In the genomic region with DNA sequence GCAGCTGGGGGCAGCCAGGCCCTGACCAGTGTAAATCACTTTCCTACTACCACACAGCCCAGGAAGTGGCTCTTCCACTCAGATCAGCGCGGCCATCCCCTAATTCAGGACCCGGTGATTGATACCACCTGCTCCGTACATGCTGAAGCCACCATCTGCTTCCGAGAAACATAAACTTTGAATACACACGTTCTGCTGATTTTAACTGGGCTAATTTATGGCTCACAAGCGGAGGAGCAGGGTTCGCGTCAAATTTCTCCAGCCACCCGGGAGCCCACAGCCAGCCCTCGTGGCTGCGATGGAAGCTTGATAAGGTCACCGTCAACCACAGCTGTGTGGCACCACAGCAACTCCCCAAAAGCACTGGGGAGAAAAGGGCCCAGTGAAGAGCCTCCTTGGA, we compare ENCODE assay signal across 13 mouse cellular contexts.
DNase-seq lines count a peak whose midpoint lies in the region; ATAC-seq lines count a peak whose summit lies in the region.
"Had no signal": no experiment of that assay in that cellular context is flagged by ENCODE, and none has a peak within 500 bp of the region (broad histone marks: within the 10 kb centered on the region; RNA-seq: fewer than 3 reads in every experiment).

No protein-coding gene starts in this region.

- no peak overlapping the region for H3K9ac ChIP-seq in kidney, embryonic 16.5 days (replicated peaks; ENCODE audit: low read length)
- no peak overlapping the region for H3K9ac ChIP-seq in embryonic facial prominence, embryonic 11.5 days (replicated peaks; ENCODE audit: low read length)
- no peak overlapping the region; the same call in 1 of the 2 replicates for H3K9ac ChIP-seq in limb, embryonic 12.5 days (replicated peaks)
- H3K9ac ChIP-seq in forebrain, embryonic 13.5 days, result no peak overlapping the region
- H3K9ac ChIP-seq: embryonic facial prominence, embryonic 15.5 days; stomach, embryonic 15.5 days had no signal

- 10% methylated on average over 13 of the region's 13 CpGs for WGBS in kidney, embryonic 16.5 days
- 28% methylated on average over 13 of the region's 13 CpGs for WGBS in embryonic facial prominence, embryonic 11.5 days
- 6% methylated on average over 13 of the region's 13 CpGs for WGBS in limb, embryonic 12.5 days
- WGBS in forebrain, embryonic 13.5 days, result 72% methylated on average over 13 of the region's 13 CpGs

- peaks cover 34% of the 10 kb centered on the region for H3K4me1 ChIP-seq in kidney, embryonic 16.5 days (ENCODE audit: insufficient read depth, low read length)
- H3K4me1 ChIP-seq in embryonic facial prominence, embryonic 11.5 days (ENCODE audit: control insufficient read depth, insufficient read depth, low read length), result peaks cover 4% of the 10 kb centered on the region; the same call in 1 of the 2 replicates
- peaks cover 41% of the 10 kb centered on the region for H3K4me1 ChIP-seq in limb, embryonic 12.5 days (replicated peaks)
- H3K4me1 ChIP-seq in forebrain, embryonic 13.5 days, result peaks cover 11% of the 10 kb centered on the region

- H3K9me3 ChIP-seq in kidney, embryonic 16.5 days (ENCODE audit: low read length), result no peaks in the 10 kb centered on the region
- H3K9me3 ChIP-seq in embryonic facial prominence, embryonic 11.5 days (replicated peaks; ENCODE audit: control insufficient read depth, low read length), result no peaks in the 10 kb centered on the region
- H3K9me3 ChIP-seq in limb, embryonic 12.5 days, result no peaks in the 10 kb centered on the region
- H3K9me3 ChIP-seq in forebrain, embryonic 13.5 days (replicated peaks), result no peaks in the 10 kb centered on the region
- H3K9me3 ChIP-seq: embryonic facial prominence, embryonic 15.5 days; stomach, embryonic 15.5 days had no signal

- DNase-seq in kidney, postnatal 25 days, result no peak
- DNase-seq in embryonic facial prominence, embryonic 11.5 days (ENCODE audit: low spot score), result peak; percentile 75
- no peak for DNase-seq in frontal cortex, postnatal 25 days (ENCODE audit: low spot score in 2 of 2)
- DNase-seq in right cerebral cortex, postnatal 14 days, result no peak
- DNase-seq: cerebellum, adult 11-12 months had no signal

- ATAC-seq in kidney, embryonic 16.5 days (ENCODE audit: low FRiP score, low TSS enrichment), result peak; percentile 91
- ATAC-seq in common myeloid progenitor, adult 5-6 weeks (replicated peaks; ENCODE audit: low read depth, poor library complexity, severe bottlenecking), result peak; percentile 42; the same call in 1 of the 2 replicates
- ATAC-seq in embryonic facial prominence, embryonic 11.5 days (replicated peaks; ENCODE audit: insufficient number of reproducible peaks, low FRiP score, low TSS enrichment, low read depth), result no peak
- no peak for ATAC-seq in limb, embryonic 12.5 days (ENCODE audit: insufficient number of reproducible peaks, insufficient read depth, low FRiP score, low TSS enrichment, low read depth)
- no peak for ATAC-seq in forebrain, embryonic 13.5 days
- ATAC-seq: forebrain, embryonic 16.5 days; hindbrain, postnatal 0 days had no signal

- H3K4me3 ChIP-seq in kidney, embryonic 16.5 days (ENCODE audit: low read length), result no peak overlapping the region
- no peak overlapping the region for H3K4me3 ChIP-seq in embryonic facial prominence, embryonic 11.5 days (ENCODE audit: low read depth, low read length)
- H3K4me3 ChIP-seq in limb, embryonic 12.5 days (replicated peaks), result no peak overlapping the region
- no peak overlapping the region for H3K4me3 ChIP-seq in forebrain, embryonic 13.5 days
- H3K4me3 ChIP-seq: embryonic facial prominence, embryonic 15.5 days; stomach, embryonic 15.5 days had no signal

- no peaks in the 10 kb centered on the region for H3K36me3 ChIP-seq in kidney, embryonic 16.5 days (ENCODE audit: insufficient read depth, low read length)
- no peaks in the 10 kb centered on the region for H3K36me3 ChIP-seq in embryonic facial prominence, embryonic 11.5 days (replicated peaks; ENCODE audit: control insufficient read depth, insufficient read depth, low read depth, low read length)
- H3K36me3 ChIP-seq in limb, embryonic 12.5 days, result no peaks in the 10 kb centered on the region
- H3K36me3 ChIP-seq in forebrain, embryonic 13.5 days (ENCODE audit: poor library complexity, severe bottlenecking), result no peaks in the 10 kb centered on the region
- H3K36me3 ChIP-seq: embryonic facial prominence, embryonic 15.5 days; stomach, embryonic 15.5 days had no signal

- H3K27me3 ChIP-seq in kidney, embryonic 16.5 days (ENCODE audit: insufficient read depth, low read length), result peaks cover 57% of the 10 kb centered on the region
- peaks cover 4% of the 10 kb centered on the region; the same call in 1 of the 2 replicates for H3K27me3 ChIP-seq in embryonic facial prominence, embryonic 11.5 days (ENCODE audit: control insufficient read depth, insufficient read depth, low read length)
- H3K27me3 ChIP-seq in limb, embryonic 12.5 days, result peaks cover 74% of the 10 kb centered on the region
- peaks cover 30% of the 10 kb centered on the region for H3K27me3 ChIP-seq in forebrain, embryonic 13.5 days
- H3K27me3 ChIP-seq: stomach, embryonic 15.5 days had no signal

- H3K27ac ChIP-seq in kidney, embryonic 16.5 days (ENCODE audit: low read length), result 0 out of 2 replicates have a peak overlapping the region, but pooled peaks have one; percentile 23
- no peak overlapping the region for H3K27ac ChIP-seq in embryonic facial prominence, embryonic 11.5 days (replicated peaks; ENCODE audit: low read depth, low read length)
- H3K27ac ChIP-seq in limb, embryonic 12.5 days, result no peak overlapping the region
- H3K27ac ChIP-seq in forebrain, embryonic 13.5 days, result no peak overlapping the region
- H3K27ac ChIP-seq: embryonic facial prominence, embryonic 15.5 days; hindbrain, postnatal 0 days; stomach, embryonic 15.5 days had no signal

- peak overlapping the region; percentile 2; the same call in 1 of the 2 replicates for H3K4me2 ChIP-seq in kidney, embryonic 16.5 days (replicated peaks; ENCODE audit: low read depth, low read length)
- peak overlapping the region; percentile 1; the same call in 1 of the 2 replicates for H3K4me2 ChIP-seq in embryonic facial prominence, embryonic 11.5 days (ENCODE audit: low read depth, low read length)
- H3K4me2 ChIP-seq in limb, embryonic 12.5 days, result peak overlapping the region; percentile 30
- no peak overlapping the region for H3K4me2 ChIP-seq in forebrain, embryonic 13.5 days
- H3K4me2 ChIP-seq: embryonic facial prominence, embryonic 15.5 days; stomach, embryonic 15.5 days had no signal

Comparison
In these comparisons a context has a peak if more than half of its experiments do, and no peak if none do; other contexts are left out.
1. ATAC-seq: peak in kidney, embryonic 16.5 days (single experiment) and common myeloid progenitor, adult 5-6 weeks (single experiment); none in embryonic facial prominence, embryonic 11.5 days (single experiment), limb, embryonic 12.5 days (single experiment) and forebrain, embryonic 13.5 days (single experiment).